Mouse (Mus musculus) limb, embryonic 11.5 days (tissue): ENCODE data around the gene Ftsj1. TPM values are rescaled to one million over a fixed set of nuclear protein-coding genes. Genes with fewer than 3 reads are reported as not detected.

Experiments
- ATAC-seq: fragments of 200-750 bp; cut with Nextera tagmentation; 2 replicates; pipeline ENCODE4 v1.8.0; 2017; ENCODE audit warnings: low read depth; ENCODE audit not compliant: insufficient number of reproducible peaks, low FRiP score, low TSS enrichment
- DNase-seq: peaks from one replicate; pipeline ENCODE4 v3.0.0-alpha.2; 2015; ENCODE audit warnings: low spot score
- H3K27ac ChIP-seq: fragments of 300-500 bp; sonication (generic); replicated peaks from 2 replicates; pipeline ENCODE4 v1.5.1; 2014; ENCODE audit warnings: low read depth, mild to moderate bottlenecking, low read length
- H3K27me3 ChIP-seq: fragments of 300-500 bp; sonication (generic); 2 replicates; pipeline ENCODE4 v1.6.1; 2014; ENCODE audit warnings: mild to moderate bottlenecking, low read length, mixed read lengths; ENCODE audit not compliant: control insufficient read depth, insufficient read depth
- H3K36me3 ChIP-seq: fragments of 300-500 bp; sonication (generic); 2 replicates; pipeline ENCODE4 v1.6.1; 2014; ENCODE audit warnings: mild to moderate bottlenecking, low read length, moderate library complexity, mixed read lengths; ENCODE audit not compliant: control insufficient read depth, insufficient read depth
- H3K4me1 ChIP-seq: fragments of 300-500 bp; sonication (generic); 2 replicates; pipeline ENCODE4 v1.6.1; 2014; ENCODE audit warnings: low read length, mixed read lengths; ENCODE audit not compliant: control insufficient read depth, insufficient read depth
- H3K4me2 ChIP-seq: fragments of 300-500 bp; sonication (generic); 2 replicates; pipeline ENCODE4 v1.6.1; 2014; ENCODE audit warnings: low read depth, mild to moderate bottlenecking, moderate library complexity; ENCODE audit not compliant: severe bottlenecking
- H3K4me3 ChIP-seq: fragments of 300-500 bp; sonication (generic); 2 replicates; pipeline ENCODE4 v1.5.1; 2014; ENCODE audit warnings: low read depth, low read length
- H3K9ac ChIP-seq: fragments of 300-500 bp; sonication (generic); 2 replicates; pipeline ENCODE4 v1.6.1; 2014; ENCODE audit warnings: mild to moderate bottlenecking, low read length
- H3K9me3 ChIP-seq: fragments of 300-500 bp; sonication (generic); 2 replicates; pipeline ENCODE4 v1.6.1; 2016; ENCODE audit warnings: low read length; ENCODE audit not compliant: control insufficient read depth
- WGBS: fragments of 180-500 bp; shearing (Covaris S2); extraction: QIAGEN DNeasy Blood & Tissue Kit; methylation state at CpG from one replicate; pipeline ENCODE4 v1.1.7; 2014; 5-methylcytosine and 5-hydroxymethylcytosine counted together
- polyA plus RNA-seq: library from polyadenylated mRNA; unstranded; fragments of >200 nt; fragmentation: Nextera tagmentation; extraction: Ambion mirVana; gene quantifications from 2 replicates; pipeline ENCODE4 v1.2.1, GENCODE M21; 2014

Gene Ftsj1
- polyA plus RNA-seq, 1 experiment from 2014 or later, result 51.2 TPM

DNA sequence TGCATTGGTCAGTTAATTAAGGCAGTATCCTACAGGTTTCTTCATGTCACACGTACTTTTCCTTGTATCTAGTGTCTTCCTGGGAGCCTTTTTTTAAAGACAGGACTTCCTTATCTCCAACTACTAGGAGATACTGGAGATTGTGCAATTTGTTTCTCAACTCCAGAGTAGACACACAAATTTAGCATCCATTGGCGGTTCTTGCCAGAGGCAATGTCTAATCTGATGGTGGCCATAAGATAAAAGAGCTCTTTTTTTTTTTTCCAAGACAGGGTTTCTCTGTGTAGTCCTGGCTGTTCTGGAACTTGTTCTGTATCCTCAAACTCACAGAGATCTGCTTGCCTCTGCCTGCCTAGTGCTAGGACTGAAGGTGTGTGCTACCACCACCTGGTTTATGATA, 42.5 kb downstream of the Ftsj1 start:
- H3K9me3 ChIP-seq, result no peaks in the 10 kb centered on the region
- no peaks in the 10 kb centered on the region for H3K27me3 ChIP-seq
- H3K4me2 ChIP-seq, result no peak overlapping the region
- WGBS, result 66% methylated on average over 2 of the region's 2 CpGs
- H3K27ac ChIP-seq, result no peak overlapping the region
- no peaks in the 10 kb centered on the region for H3K4me1 ChIP-seq
- H3K36me3 ChIP-seq, result no peaks in the 10 kb centered on the region
- no peak overlapping the region for H3K9ac ChIP-seq
- DNase-seq (no peak), ATAC-seq (no peak)
- no peak overlapping the region for H3K4me3 ChIP-seq

DNA sequence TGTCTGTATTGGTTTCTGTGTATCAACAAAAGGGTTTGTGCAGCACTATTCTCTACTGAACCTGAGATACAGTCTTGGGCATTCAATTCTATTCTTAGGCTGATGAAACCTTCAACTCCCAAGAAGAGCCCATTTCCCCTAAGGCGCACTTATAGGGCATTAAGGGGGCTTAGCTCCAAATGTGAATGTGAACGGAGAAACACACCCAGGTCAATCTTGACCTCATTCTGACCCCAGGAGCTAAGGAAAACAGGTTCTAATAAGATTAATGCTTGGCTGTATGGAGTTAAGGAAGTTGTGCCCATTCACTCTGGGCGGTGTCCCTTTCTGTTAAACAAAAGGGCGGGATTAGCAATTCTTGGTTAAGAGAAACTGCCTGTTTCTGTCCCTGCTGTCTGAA, 45.0 kb downstream of the Ftsj1 start:
- no peaks in the 10 kb centered on the region for H3K4me1 ChIP-seq
- H3K4me2 ChIP-seq, result no peak overlapping the region
- no peak overlapping the region for H3K4me3 ChIP-seq

GRCm38 (mm10) chrX:8206694-8207197, 45.5 kb downstream of the Ftsj1 start:
- peak overlapping the region; percentile 44 for H3K4me3 ChIP-seq
- WGBS, result 20% methylated on average over 11 of the region's 11 CpGs
- H3K9ac ChIP-seq, result no peak overlapping the region
- H3K36me3 ChIP-seq, result no peaks in the 10 kb centered on the region
- H3K9me3 ChIP-seq, result no peaks in the 10 kb centered on the region
- H3K27ac ChIP-seq, result no peak overlapping the region
- no peaks in the 10 kb centered on the region for H3K4me1 ChIP-seq
- peak overlapping the region; percentile 50 for H3K4me2 ChIP-seq
- ATAC-seq (no peak), DNase-seq (no peak)
- H3K27me3 ChIP-seq, result no peaks in the 10 kb centered on the region

More for the DNA sequence above, 45.0 kb downstream of the Ftsj1 start:
- DNase-seq (no peak), ATAC-seq (no peak)
- Histone ChIP-seq H3K36me3 (no peaks in the 10 kb centered on the region), H3K9me3 (no peaks in the 10 kb centered on the region), H3K27me3 (no peaks in the 10 kb centered on the region), H3K9ac (no peak overlapping the region), H3K27ac (no peak overlapping the region)
- WGBS, result 35% methylated on average over 4 of the region's 4 CpGs

DNA sequence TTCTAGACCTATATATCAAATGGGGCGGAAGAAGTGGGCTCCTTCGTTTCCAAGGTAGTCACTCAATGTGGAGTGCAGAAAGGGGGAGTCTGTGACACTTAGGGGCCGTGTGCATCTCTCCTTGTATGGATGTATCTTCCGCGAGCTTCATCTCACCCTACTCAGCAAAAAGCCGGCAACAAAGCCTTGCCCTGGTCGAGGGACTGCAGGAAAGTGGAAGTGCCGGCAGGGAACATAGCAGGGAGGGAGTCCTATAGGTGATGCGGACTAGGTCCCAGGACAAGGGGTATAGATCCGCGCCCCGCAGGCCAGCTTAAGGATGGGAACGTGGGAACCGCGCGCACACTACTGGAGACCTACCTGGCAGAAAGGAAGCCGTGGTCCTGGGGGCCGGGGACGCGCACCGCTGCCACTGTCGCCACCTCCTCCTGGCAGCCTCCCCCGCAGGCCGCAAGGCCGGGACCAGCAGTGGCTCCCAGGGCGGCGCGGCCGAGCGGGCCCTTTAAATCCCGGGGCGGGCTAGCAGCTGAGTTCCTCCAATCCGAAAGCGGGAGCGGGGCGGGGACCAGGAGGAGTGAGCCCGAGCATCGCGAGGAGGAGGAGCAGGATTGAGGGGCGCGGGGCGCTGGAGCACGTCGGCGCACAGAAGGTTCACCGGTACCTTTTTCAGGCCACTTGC, 46.1 kb downstream of the Ftsj1 start, which contains the start of gene Porcn:
Porcn (minus strand) TSS at position 511 of the 679 bp plus-strand sequence.
- ATAC-seq (peak; percentile 93), DNase-seq (peak; percentile 82)
- WGBS, result 15% methylated on average over 43 of the region's 46 CpGs
- Histone ChIP-seq H3K4me3 (peak within 1 kb of the TSS; percentile 44), H3K27ac (no peak within 1 kb of the TSS), H3K9me3 (no peaks in the 10 kb centered on the region), H3K4me2 (peak within 1 kb of the TSS; percentile 50), H3K4me1 (no peaks in the 10 kb centered on the region), H3K36me3 (no peaks in the 10 kb centered on the region), H3K9ac (peak within 1 kb of the TSS; percentile 57), H3K27me3 (no peaks in the 10 kb centered on the region)

- Histone ChIP-seq H3K27me3 (no peaks in the 10 kb centered on the region), H3K4me3 (peak overlapping the region; percentile 44), H3K9ac (no peak overlapping the region), H3K4me2 (peak overlapping the region; percentile 50), H3K9me3 (no peaks in the 10 kb centered on the region), H3K36me3 (no peaks in the 10 kb centered on the region), H3K4me1 (no peaks in the 10 kb centered on the region), H3K27ac (no peak overlapping the region)
- DNase-seq (no peak), ATAC-seq (no peak)
- WGBS, result 44% methylated on average over 7 of the region's 7 CpGs
Measured at GRCm38 (mm10) chrX:8205551-8205950, 46.7 kb downstream of the Ftsj1 start.

DNA sequence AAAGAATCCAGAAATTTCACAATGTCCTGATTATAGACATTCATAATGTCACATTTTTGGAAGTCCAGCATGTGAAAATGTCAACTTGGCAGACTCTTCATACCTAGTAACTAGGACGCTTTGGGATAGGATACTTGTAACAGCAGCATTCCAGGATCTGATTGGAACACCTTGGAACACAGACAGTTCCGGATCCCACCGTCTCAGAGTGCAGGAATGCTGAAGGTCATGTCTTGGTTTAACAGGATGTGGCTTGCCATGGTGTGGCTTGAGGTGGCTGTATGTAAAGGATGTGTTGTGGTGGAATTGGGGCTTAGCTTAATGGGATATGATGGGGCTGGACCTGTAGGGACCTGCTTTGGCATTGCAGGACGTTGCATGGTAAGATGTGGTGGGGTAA, 47.1 kb downstream of the Ftsj1 start:
- no peaks in the 10 kb centered on the region for H3K4me1 ChIP-seq
- no peak overlapping the region for H3K4me2 ChIP-seq
- H3K4me3 ChIP-seq, result no peak overlapping the region
- ATAC-seq, result no peak
- no peak for DNase-seq
- no peak overlapping the region for H3K9ac ChIP-seq
- H3K36me3 ChIP-seq, result no peaks in the 10 kb centered on the region
- H3K27me3 ChIP-seq, result no peaks in the 10 kb centered on the region
- no peak overlapping the region for H3K27ac ChIP-seq
- WGBS, result 82% methylated on average over 4 of the region's 4 CpGs
- H3K9me3 ChIP-seq, result no peaks in the 10 kb centered on the region

DNA sequence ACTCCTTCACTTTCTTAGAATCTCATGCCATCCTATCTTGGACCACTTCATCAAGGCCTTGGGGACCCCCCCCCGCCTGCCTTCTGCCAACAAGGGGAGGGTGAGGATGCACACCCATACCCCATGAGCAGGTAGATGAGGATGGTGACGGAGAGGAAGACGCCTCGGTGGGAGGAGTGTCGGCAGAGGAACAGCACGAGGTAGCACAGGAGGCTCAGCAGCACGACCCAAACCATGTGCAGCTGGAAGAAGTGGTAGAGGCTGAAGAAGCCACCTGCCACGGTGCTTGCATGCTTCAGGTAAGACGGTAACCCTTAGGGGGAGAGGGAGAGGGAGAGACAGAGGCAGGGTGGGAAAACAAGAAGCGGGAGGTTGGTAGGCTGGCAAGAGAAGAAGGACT, 48.1 kb downstream of the Ftsj1 start:
- WGBS, result 85% methylated on average over 10 of the region's 10 CpGs
- H3K27me3 ChIP-seq, result no peaks in the 10 kb centered on the region
- ATAC-seq, result no peak

GRCm38 (mm10) chrX:8203105-8203504, 49.1 kb downstream of the Ftsj1 start:
- ATAC-seq, result no peak

More for the DNA sequence above, 48.1 kb downstream of the Ftsj1 start:
- no peaks in the 10 kb centered on the region for H3K9me3 ChIP-seq
- no peak overlapping the region for H3K4me2 ChIP-seq
- no peaks in the 10 kb centered on the region for H3K36me3 ChIP-seq
- no peak for DNase-seq
- no peak overlapping the region for H3K4me3 ChIP-seq
- H3K27ac ChIP-seq, result no peak overlapping the region
- no peak overlapping the region for H3K9ac ChIP-seq
- H3K4me1 ChIP-seq, result no peaks in the 10 kb centered on the region

GRCm38 (mm10) chrX:8193419-8193723, 58.8 kb downstream of the Ftsj1 start, which contains the start of gene Ebp:
Gene Ebp, minus strand, starts transcription at chrX:8193512.
- 26% methylated on average over 10 of the region's 10 CpGs for WGBS
- Histone ChIP-seq H3K9me3 (no peaks in the 10 kb centered on the region), H3K9ac (peak within 1 kb of the TSS; percentile 59), H3K27me3 (no peaks in the 10 kb centered on the region), H3K4me3 (peak within 1 kb of the TSS; percentile 39), H3K27ac (no peak within 1 kb of the TSS), H3K36me3 (no peaks in the 10 kb centered on the region), H3K4me2 (peak within 1 kb of the TSS; percentile 43), H3K4me1 (no peaks in the 10 kb centered on the region)
- no peak for DNase-seq
- ATAC-seq, result no peak

More at GRCm38 (mm10) chrX:8203105-8203504, 49.1 kb downstream of the Ftsj1 start:
- Histone ChIP-seq H3K27ac (no peak overlapping the region), H3K9me3 (no peaks in the 10 kb centered on the region), H3K4me3 (no peak overlapping the region), H3K9ac (no peak overlapping the region), H3K36me3 (no peaks in the 10 kb centered on the region), H3K27me3 (no peaks in the 10 kb centered on the region), H3K4me2 (no peak overlapping the region), H3K4me1 (no peaks in the 10 kb centered on the region)
- no peak for DNase-seq
- 84% methylated on average over 14 of the region's 14 CpGs for WGBS
